Mouse (Mus musculus) olfactory bulb, adult 2 months (tissue): ENCODE measurements around the gene Cnp.

Experiments used
- CTCF ChIP-seq: fragments of 200-500 bp; IDR thresholded peaks from 2 replicates; pipeline ENCODE4 v1.5.1; 2012; ENCODE audit warnings: low read depth, mild to moderate bottlenecking, low read length, moderate library complexity; ENCODE audit not compliant: insufficient read depth
- POLR2A ChIP-seq: fragments of 200-500 bp; IDR thresholded peaks from 2 replicates; pipeline ENCODE4 v1.6.1; 2012; ENCODE audit warnings: mild to moderate bottlenecking, low read depth, low read length, moderate library complexity; ENCODE audit not compliant: insufficient read depth

DNA sequence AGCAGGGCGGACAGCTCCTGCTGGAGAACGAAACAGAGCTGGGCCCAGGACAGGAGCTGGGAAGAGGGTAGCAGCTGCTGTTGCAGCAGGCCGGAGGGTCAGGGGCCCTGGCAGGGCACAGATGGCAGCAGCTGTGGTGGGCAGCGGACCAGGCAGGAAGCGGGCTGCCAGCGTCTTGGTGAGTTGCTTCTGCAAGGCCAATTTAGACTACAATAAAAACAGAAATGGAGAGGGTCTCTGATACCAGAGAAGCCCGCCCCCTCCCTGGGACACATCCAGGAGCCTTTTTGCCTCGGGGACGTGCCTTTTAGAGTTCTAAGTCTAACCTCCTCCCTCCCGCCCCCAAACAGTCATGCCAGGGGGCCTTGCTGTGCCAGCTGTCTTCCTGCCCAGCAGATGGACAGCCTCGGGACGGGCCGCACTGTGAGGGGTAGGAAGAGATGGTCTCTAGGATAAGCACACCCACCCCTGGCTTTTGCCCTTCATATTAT, 54.2 kb downstream of the Cnp start:
- TF ChIP-seq POLR2A (no peak), CTCF (no peak)
